23 mouse cellular contexts compared by ENCODE assay signal in genomic region chr4:154086436-154086835, GRCm38 (mm10). TPM values are rescaled to one million over a fixed set of nuclear protein-coding genes. Genes with fewer than 3 reads are reported as not detected.
"Had no signal": no experiment of that assay in that cellular context is flagged by ENCODE, and none has a peak within 500 bp of the region (broad histone marks: within the 10 kb centered on the region; RNA-seq: fewer than 3 reads in every experiment).

No protein-coding gene starts in this region.

- H3K27ac ChIP-seq: liver, embryonic 13.5 days; liver, embryonic 15.5 days; lung, embryonic 15.5 days; midbrain, embryonic 10.5 days; midbrain, embryonic 12.5 days; midbrain, embryonic 15.5 days; neural tube, embryonic 12.5 days; stomach, embryonic 15.5 days had no signal

- H3K9ac ChIP-seq: liver, embryonic 13.5 days; liver, embryonic 15.5 days; liver, postnatal 0 days; lung, embryonic 15.5 days; midbrain, embryonic 12.5 days; midbrain, embryonic 15.5 days; neural tube, embryonic 12.5 days; stomach, embryonic 15.5 days had no signal

- H3K4me3 ChIP-seq: liver, embryonic 13.5 days; liver, embryonic 15.5 days; lung, embryonic 15.5 days; midbrain, embryonic 10.5 days; midbrain, embryonic 12.5 days; midbrain, embryonic 15.5 days; neural tube, embryonic 12.5 days; stomach, embryonic 15.5 days had no signal

- H3K4me1 ChIP-seq: liver, embryonic 13.5 days; liver, embryonic 15.5 days; lung, embryonic 15.5 days; midbrain, embryonic 12.5 days; midbrain, embryonic 15.5 days; neural tube, embryonic 12.5 days; stomach, embryonic 15.5 days had no signal

- H3K4me2 ChIP-seq: liver, embryonic 13.5 days; liver, embryonic 15.5 days; lung, embryonic 15.5 days; midbrain, embryonic 12.5 days; midbrain, embryonic 15.5 days; neural tube, embryonic 12.5 days; stomach, embryonic 15.5 days had no signal

- DNase-seq: liver, embryonic 13.5 days; liver, postnatal 0 days; lung, adult 2 months; lung, postnatal 10 days; lung, postnatal 4 days; thymus, adult 18-20 months; thymus, postnatal 14 days; thymus, postnatal 36 days had no signal

- ATAC-seq: liver, postnatal 0 days; midbrain, embryonic 15.5 days had no signal

- H3K9me3 ChIP-seq: liver, embryonic 13.5 days; liver, embryonic 15.5 days; lung, embryonic 15.5 days; midbrain, embryonic 10.5 days; midbrain, embryonic 12.5 days; midbrain, embryonic 15.5 days; neural tube, embryonic 12.5 days; stomach, embryonic 15.5 days had no signal

- H3K36me3 ChIP-seq: liver, embryonic 13.5 days; liver, embryonic 15.5 days; lung, embryonic 15.5 days; midbrain, embryonic 10.5 days; midbrain, embryonic 12.5 days; midbrain, embryonic 15.5 days; neural tube, embryonic 12.5 days; stomach, embryonic 15.5 days had no signal

RNA-seq across cellular contexts. Expression of gene Ccdc27, which starts 44.0 kb away (rescaled TPM):
- total RNA-seq: megakaryocyte, adult 5-6 weeks; megakaryocyte-erythroid progenitor cell, adult 5-6 weeks; midbrain, postnatal 0 days; monocyte, adult 5-6 weeks; neutrophil, adult 5-6 weeks had no signal
- polyA plus RNA-seq: liver, embryonic 13.5 days; liver, postnatal 0 days; lung, adult 2 months; lung, embryonic 15.5 days; midbrain, embryonic 10.5 days; midbrain, embryonic 12.5 days; midbrain, embryonic 15.5 days; midbrain, postnatal 0 days; neural tube, embryonic 12.5 days; neural tube, embryonic 14.5 days; spleen, adult 2 months; thymus, postnatal 0 days had no signal

RNA-seq across cellular contexts. Expression of gene Trp73, which starts 53.6 kb away (rescaled TPM):
- total RNA-seq: megakaryocyte, adult 5-6 weeks; megakaryocyte-erythroid progenitor cell, adult 5-6 weeks; monocyte, adult 5-6 weeks; neutrophil, adult 5-6 weeks had no signal
- polyA plus RNA-seq: liver, embryonic 13.5 days; liver, embryonic 15.5 days; liver, postnatal 0 days; neural tube, embryonic 14.5 days had no signal
